Mouse (Mus musculus): Measurements from ENCODE around the gene Poc1b. TPM values are rescaled to one million over a fixed set of nuclear protein-coding genes. Genes with fewer than 3 reads are reported as not detected.
A peak's percentile ranks its signal among the peaks of the same experiment; 100 is the strongest.

Poc1b gene
- polyA plus RNA-seq, 1 experiment from 2014 or later, result 15.8 TPM

DNA sequence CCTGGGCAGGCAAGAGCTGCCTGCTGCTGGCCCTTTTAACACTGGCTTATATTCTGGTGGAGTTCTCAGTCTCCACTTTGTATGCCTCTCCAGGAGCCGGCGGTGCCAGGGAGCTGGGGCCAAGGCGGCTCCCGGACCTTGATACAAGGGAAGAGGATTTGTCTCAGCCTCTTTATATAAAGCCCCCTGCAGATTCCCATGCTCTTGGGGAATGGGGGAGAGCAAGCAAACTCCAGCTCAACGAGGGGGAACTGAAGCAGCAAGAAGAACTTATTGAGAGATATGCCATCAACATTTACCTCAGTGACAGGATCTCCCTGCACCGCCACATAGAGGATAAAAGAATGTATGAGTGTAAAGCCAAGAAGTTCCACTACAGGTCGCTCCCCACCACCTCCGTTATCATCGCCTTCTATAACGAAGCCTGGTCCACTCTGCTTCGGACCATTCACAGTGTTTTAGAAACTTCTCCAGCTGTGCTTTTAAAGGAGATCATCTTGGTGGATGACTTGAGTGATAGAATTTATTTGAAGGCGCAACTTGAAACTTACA lies 1.7 kb downstream of the Poc1b start:
- WGBS, result 37% methylated on average over 12 of the region's 12 CpGs
- H3K4me3 ChIP-seq (replicated peaks; ENCODE audit: low read depth, low read length), result peak overlapping the region; percentile 100
- H3K9ac ChIP-seq (ENCODE audit: low read depth, low read length), result peak overlapping the region; percentile 85
- peaks cover 7% of the 10 kb centered on the region; the same call in 1 of the 2 replicates for H3K4me1 ChIP-seq (replicated peaks; ENCODE audit: insufficient read depth, low read length)
- DNase-seq (ENCODE audit: low spot score) (peak; percentile 31), ATAC-seq (replicated peaks; ENCODE audit: low FRiP score, low read depth) (no peak)
- H3K36me3 ChIP-seq (ENCODE audit: insufficient read depth, low read length), result peaks cover 5% of the 10 kb centered on the region
- peak overlapping the region; percentile 98 for H3K4me2 ChIP-seq (ENCODE audit: low read length)
- no peaks in the 10 kb centered on the region for H3K9me3 ChIP-seq (replicated peaks; ENCODE audit: low read length)
- peak; percentile 43 for TF ChIP-seq CTCF (IDR thresholded peaks at IDR 0.05; ENCODE audit: low read depth)
- H3K27ac ChIP-seq, result peak overlapping the region; percentile 82; the same call in 1 of the 2 replicates
- no peaks in the 10 kb centered on the region for H3K27me3 ChIP-seq (ENCODE audit: insufficient read depth, low read length)

DNA sequence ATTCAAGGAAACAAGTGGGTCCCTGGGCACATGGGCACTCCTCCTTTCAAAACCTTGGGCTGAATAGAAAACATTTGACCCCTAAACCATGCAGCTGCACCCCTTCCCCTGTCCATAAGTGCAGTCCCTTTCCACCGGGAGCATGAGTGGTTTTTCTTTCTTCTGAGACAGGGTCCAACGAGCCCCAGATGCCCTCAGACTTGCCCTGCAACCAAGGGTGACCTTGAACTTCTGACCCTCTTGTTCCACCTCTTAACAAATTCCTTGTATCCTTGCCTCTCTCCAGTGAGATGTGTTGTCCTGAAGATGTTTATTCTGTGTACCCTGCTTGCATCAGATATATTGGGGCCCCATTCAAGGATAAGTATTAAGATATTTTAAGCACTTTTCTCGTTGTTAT lies 6.7 kb downstream of the Poc1b start:
- ATAC-seq (replicated peaks; ENCODE audit: low FRiP score, low read depth) (no peak), DNase-seq (ENCODE audit: low spot score) (no peak)
- Histone ChIP-seq H3K27ac (no peak overlapping the region), H3K4me2 (ENCODE audit: low read length) (no peak overlapping the region), H3K4me3 (replicated peaks; ENCODE audit: low read depth, low read length) (no peak overlapping the region), H3K27me3 (ENCODE audit: insufficient read depth, low read length) (no peaks in the 10 kb centered on the region), H3K9ac (ENCODE audit: low read depth, low read length) (no peak overlapping the region), H3K9me3 (replicated peaks; ENCODE audit: low read length) (no peaks in the 10 kb centered on the region), H3K4me1 (replicated peaks; ENCODE audit: insufficient read depth, low read length) (peaks cover 23% of the 10 kb centered on the region), H3K36me3 (ENCODE audit: insufficient read depth, low read length) (peaks cover 5% of the 10 kb centered on the region)
- TF ChIP-seq CTCF (IDR thresholded peaks at IDR 0.05; ENCODE audit: low read depth), result no peak
- WGBS, result 32% methylated on average over 3 of the region's 3 CpGs

DNA sequence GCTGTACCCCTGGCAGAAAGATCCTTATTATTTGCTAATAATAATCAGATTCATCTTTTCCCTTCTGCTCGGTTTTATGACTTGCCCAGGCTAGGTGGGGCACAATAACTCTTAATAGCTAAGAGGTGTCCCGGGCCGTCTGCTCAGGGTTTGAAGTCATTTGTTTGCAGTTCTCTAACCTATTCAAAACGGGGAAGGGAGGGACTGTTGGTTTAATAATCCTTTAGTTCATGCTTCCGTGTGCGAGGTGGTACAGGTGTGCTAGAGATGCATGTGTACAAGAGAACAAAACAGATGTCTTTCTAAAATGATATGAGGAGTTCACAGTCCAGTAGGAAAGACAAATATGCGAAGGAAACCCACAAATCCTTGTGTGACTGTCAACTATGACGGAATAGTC lies 7.5 kb downstream of the Poc1b start:
- ATAC-seq (replicated peaks; ENCODE audit: low FRiP score, low read depth) (no peak), DNase-seq (ENCODE audit: low spot score) (no peak)
- Histone ChIP-seq H3K9me3 (replicated peaks; ENCODE audit: low read length) (no peaks in the 10 kb centered on the region), H3K4me1 (replicated peaks; ENCODE audit: insufficient read depth, low read length) (peaks cover 20% of the 10 kb centered on the region), H3K4me3 (replicated peaks; ENCODE audit: low read depth, low read length) (no peak overlapping the region), H3K27me3 (ENCODE audit: insufficient read depth, low read length) (no peaks in the 10 kb centered on the region), H3K36me3 (ENCODE audit: insufficient read depth, low read length) (peaks cover 4% of the 10 kb centered on the region), H3K27ac (no peak overlapping the region), H3K9ac (ENCODE audit: low read depth, low read length) (no peak overlapping the region), H3K4me2 (ENCODE audit: low read length) (no peak overlapping the region)
- 70% methylated on average over 8 of the region's 8 CpGs for WGBS
- no peak for TF ChIP-seq CTCF (IDR thresholded peaks at IDR 0.05; ENCODE audit: low read depth)

DNA sequence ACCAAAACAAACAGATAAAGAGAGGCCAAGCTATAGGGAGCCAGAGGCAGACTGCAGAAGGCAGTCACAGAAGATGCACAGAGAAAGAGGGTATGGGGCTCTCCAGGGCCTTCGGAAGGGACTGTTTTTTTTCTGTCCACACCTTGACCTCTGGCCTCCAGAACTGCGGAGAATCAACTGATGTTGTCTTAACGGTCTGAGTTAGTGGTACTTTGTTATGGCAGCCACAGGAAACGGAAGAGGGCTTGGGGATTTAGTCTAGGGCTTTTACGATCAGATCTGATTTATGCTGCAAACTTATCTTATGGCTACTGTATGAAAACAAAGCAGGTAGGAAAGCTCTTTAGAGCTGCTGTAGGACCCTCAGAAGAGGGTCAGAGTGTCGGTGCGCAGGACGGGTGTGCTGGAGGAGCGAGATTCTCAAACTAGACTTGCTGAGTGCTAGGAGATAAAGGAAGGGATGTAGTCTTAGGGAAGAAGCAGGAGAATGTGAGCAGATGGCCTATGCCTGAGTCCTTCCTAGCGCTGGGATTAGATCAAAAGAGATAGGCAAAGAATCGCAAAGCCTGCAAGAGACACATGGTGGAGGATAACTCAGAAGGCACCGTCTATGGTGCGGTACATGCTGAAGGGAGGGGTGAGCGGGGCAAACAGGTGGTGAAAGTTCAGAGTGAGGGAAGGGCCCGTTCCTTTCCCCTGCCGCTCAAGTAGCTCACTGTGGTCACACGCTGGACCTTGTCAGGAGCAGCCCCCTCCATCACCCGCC lies 8.8 kb downstream of the Poc1b start:
- DNase-seq (ENCODE audit: low spot score) (peak; percentile 56), ATAC-seq (replicated peaks; ENCODE audit: low FRiP score, low read depth) (no peak)
- H3K4me1 ChIP-seq (replicated peaks; ENCODE audit: insufficient read depth, low read length), result peaks cover 20% of the 10 kb centered on the region
- H3K4me3 ChIP-seq (replicated peaks; ENCODE audit: low read depth, low read length), result no peak overlapping the region
- H3K27ac ChIP-seq, result no peak overlapping the region; the same call in 1 of the 2 replicates
- TF ChIP-seq CTCF (IDR thresholded peaks at IDR 0.05; ENCODE audit: low read depth), result no peak
- no peaks in the 10 kb centered on the region for H3K9me3 ChIP-seq (replicated peaks; ENCODE audit: low read length)
- WGBS, result 19% methylated on average over 18 of the region's 18 CpGs
- peak overlapping the region; percentile 38 for H3K4me2 ChIP-seq (ENCODE audit: low read length)
- H3K36me3 ChIP-seq (ENCODE audit: insufficient read depth, low read length), result no peaks in the 10 kb centered on the region
- H3K27me3 ChIP-seq (ENCODE audit: insufficient read depth, low read length), result no peaks in the 10 kb centered on the region
- no peak overlapping the region for H3K9ac ChIP-seq (ENCODE audit: low read depth, low read length)

DNA sequence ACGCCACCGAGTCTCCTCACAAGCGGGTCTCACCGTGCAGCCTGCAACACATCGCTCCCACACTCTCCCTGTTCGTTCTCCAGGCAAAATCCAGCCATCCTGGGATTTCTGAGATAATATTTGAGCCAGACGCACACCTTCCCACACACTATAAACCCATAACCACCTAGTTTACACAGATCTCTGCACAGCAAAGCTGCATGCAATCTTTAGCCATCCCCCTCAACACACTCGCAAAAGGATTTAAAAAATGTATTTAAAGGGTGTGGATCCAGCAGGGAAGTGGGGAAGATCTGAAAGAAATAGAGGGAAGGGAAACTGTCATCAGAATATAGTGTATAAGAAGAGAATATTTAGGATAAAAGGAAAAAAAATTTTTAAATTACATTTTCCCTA lies 9.4 kb downstream of the Poc1b start:
- H3K9ac ChIP-seq (ENCODE audit: low read depth, low read length), result no peak overlapping the region
- H3K9me3 ChIP-seq (replicated peaks; ENCODE audit: low read length), result no peaks in the 10 kb centered on the region
- TF ChIP-seq CTCF (IDR thresholded peaks at IDR 0.05; ENCODE audit: low read depth), result no peak
- H3K27ac ChIP-seq, result no peak overlapping the region
- no peak for ATAC-seq (replicated peaks; ENCODE audit: low FRiP score, low read depth)
- no peaks in the 10 kb centered on the region for H3K36me3 ChIP-seq (ENCODE audit: insufficient read depth, low read length)
- peaks cover 20% of the 10 kb centered on the region for H3K4me1 ChIP-seq (replicated peaks; ENCODE audit: insufficient read depth, low read length)
- 33% methylated on average over 8 of the region's 8 CpGs for WGBS
- H3K27me3 ChIP-seq (ENCODE audit: insufficient read depth, low read length), result no peaks in the 10 kb centered on the region
- H3K4me2 ChIP-seq (ENCODE audit: low read length), result peak overlapping the region; percentile 38
- no peak overlapping the region for H3K4me3 ChIP-seq (replicated peaks; ENCODE audit: low read depth, low read length)
- DNase-seq (ENCODE audit: low spot score), result no peak

DNA sequence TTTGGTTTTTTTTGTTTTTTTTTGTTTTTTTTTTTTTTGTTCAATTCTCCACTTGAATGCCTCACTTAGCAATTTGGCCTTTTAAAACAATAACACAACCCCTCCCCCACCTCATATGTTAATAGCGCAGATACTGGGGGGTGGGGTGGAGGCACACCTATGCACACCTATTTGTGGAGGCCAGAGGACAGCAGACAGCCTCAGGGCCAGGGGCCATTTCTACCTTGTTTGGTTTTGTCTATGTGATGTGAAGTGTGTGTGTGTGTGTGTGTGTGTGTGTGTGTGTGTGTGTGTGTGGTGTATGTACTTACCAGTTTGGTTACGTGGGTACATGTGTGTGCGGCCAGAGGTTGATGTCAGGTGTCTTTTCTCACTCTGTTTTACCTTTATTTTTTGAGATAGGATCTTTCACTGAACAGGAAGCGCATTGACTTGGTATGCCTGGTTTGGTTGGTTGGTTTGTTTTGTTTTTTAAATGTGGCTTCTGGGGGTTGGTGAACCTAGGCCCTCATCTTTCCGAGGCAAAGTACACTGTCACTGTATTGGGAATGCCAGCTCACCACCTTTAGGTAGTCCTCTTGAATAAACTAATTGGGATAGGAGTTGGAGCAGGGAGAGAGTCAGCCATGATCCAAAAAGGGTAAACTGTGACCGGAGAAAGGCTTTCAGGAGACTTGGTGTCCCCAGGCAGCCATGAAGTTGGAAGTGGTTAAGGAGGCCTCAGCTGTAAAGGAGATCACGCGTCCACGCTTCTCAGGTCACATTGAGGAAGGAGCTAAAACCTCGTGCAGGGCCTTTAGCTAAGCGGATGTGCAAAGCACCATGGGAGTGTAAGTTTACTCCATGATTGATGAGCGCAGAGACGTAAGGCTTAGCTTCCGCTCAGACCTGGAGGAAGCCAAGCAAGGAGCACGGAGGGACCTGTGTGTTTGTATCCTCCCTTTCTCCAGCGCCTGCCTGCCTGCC lies 10.1 kb downstream of the Poc1b start:
- Histone ChIP-seq H3K27ac (no peak overlapping the region), H3K36me3 (ENCODE audit: insufficient read depth, low read length) (no peaks in the 10 kb centered on the region), H3K4me2 (ENCODE audit: low read length) (no peak overlapping the region), H3K9me3 (replicated peaks; ENCODE audit: low read length) (no peaks in the 10 kb centered on the region), H3K27me3 (ENCODE audit: insufficient read depth, low read length) (no peaks in the 10 kb centered on the region), H3K9ac (ENCODE audit: low read depth, low read length) (no peak overlapping the region), H3K4me1 (replicated peaks; ENCODE audit: insufficient read depth, low read length) (peaks cover 20% of the 10 kb centered on the region), H3K4me3 (replicated peaks; ENCODE audit: low read depth, low read length) (no peak overlapping the region)
- DNase-seq (ENCODE audit: low spot score) (peak; percentile 23), ATAC-seq (replicated peaks; ENCODE audit: low FRiP score, low read depth) (no peak)
- no peak for TF ChIP-seq CTCF (IDR thresholded peaks at IDR 0.05; ENCODE audit: low read depth)
- WGBS, result 57% methylated on average over 16 of the region's 16 CpGs
